Mouse (Mus musculus): ENCODE measurements around the gene Serpina1e. TPM values are rescaled to one million over a fixed set of nuclear protein-coding genes. Genes with fewer than 3 reads are reported as not detected.
"Not testable (repeated sequence)": the region's sequence is repeated elsewhere in the genome, so short reads cannot be mapped to it uniquely, and the experiment has no call there.

Serpina1e gene
- polyA plus RNA-seq, 1 experiment from 2014 or later, result not detected

GRCm38 (mm10) chr12:103956555-103956954 is 2.2 kb downstream of the Serpina1e start:
- H3K4me2 ChIP-seq (replicated peaks); H3K9me3 ChIP-seq (replicated peaks); H3K4me1 ChIP-seq; H3K36me3 ChIP-seq; H3K27me3 ChIP-seq; H3K9ac ChIP-seq; H3K27ac ChIP-seq; ATAC-seq (ENCODE audit: low FRiP score); H3K4me3 ChIP-seq: not testable (repeated sequence)
- WGBS, result 88% methylated on average over 2 of the region's 2 CpGs

GRCm38 (mm10) chr12:103952972-103953371 is 5.8 kb downstream of the Serpina1e start:
- not testable (repeated sequence) for H3K36me3 ChIP-seq, H3K27ac ChIP-seq
- WGBS, result 93% methylated on average over 3 of the region's 3 CpGs

GRCm38 (mm10) chr12:103946243-103946642 is 12.5 kb downstream of the Serpina1e start:
- Histone ChIP-seq H3K9me3 (replicated peaks) (peaks cover 27% of the 10 kb centered on the region; the same call in 1 of the 2 replicates), H3K4me1 (no peaks in the 10 kb centered on the region), H3K27me3 (no peaks in the 10 kb centered on the region), H3K36me3 (no peaks in the 10 kb centered on the region), H3K4me3 (no peak overlapping the region), H3K27ac (no peak overlapping the region), H3K4me2 (replicated peaks) (no peak overlapping the region), H3K9ac (no peak overlapping the region)
- WGBS, result 78% methylated on average over 4 of the region's 4 CpGs
- ATAC-seq (ENCODE audit: low FRiP score), result no peak

More at GRCm38 (mm10) chr12:103952972-103953371, 5.8 kb downstream of the Serpina1e start:
- H3K9ac ChIP-seq; ATAC-seq (ENCODE audit: low FRiP score); H3K4me3 ChIP-seq; H3K4me2 ChIP-seq (replicated peaks); H3K27me3 ChIP-seq; H3K4me1 ChIP-seq: not testable (repeated sequence)
- peaks cover 12% of the 10 kb centered on the region; the same call in 1 of the 2 replicates for H3K9me3 ChIP-seq (replicated peaks)

- not testable (repeated sequence) for H3K27me3 ChIP-seq; H3K4me2 ChIP-seq (replicated peaks); H3K9ac ChIP-seq; ATAC-seq (ENCODE audit: low FRiP score); H3K36me3 ChIP-seq; H3K27ac ChIP-seq; H3K4me3 ChIP-seq; H3K4me1 ChIP-seq; H3K9me3 ChIP-seq (replicated peaks)
- WGBS, result 92% methylated on average over 11 of the region's 16 CpGs
Measured at GRCm38 (mm10) chr12:103909181-103909580, 49.6 kb downstream of the Serpina1e start.

GRCm38 (mm10) chr12:103907746-103908145 is 51.0 kb downstream of the Serpina1e start:
- H3K4me1 ChIP-seq; H3K9me3 ChIP-seq (replicated peaks); ATAC-seq (ENCODE audit: low FRiP score); H3K27ac ChIP-seq; H3K9ac ChIP-seq; H3K36me3 ChIP-seq; H3K4me2 ChIP-seq (replicated peaks); H3K27me3 ChIP-seq; H3K4me3 ChIP-seq: not testable (repeated sequence)
- 45% methylated on average over 1 of the region's 1 CpGs for WGBS

GRCm38 (mm10) chr12:103904837-103905340 is 53.9 kb downstream of the Serpina1e start, which contains the start of gene Serpina1c:
TSS of gene Serpina1c (minus strand) at chr12:103904887.
- H3K27ac ChIP-seq; H3K4me3 ChIP-seq; H3K4me2 ChIP-seq (replicated peaks); ATAC-seq (ENCODE audit: low FRiP score); H3K27me3 ChIP-seq; H3K36me3 ChIP-seq; H3K9ac ChIP-seq; H3K4me1 ChIP-seq: not testable (repeated sequence)
- H3K9me3 ChIP-seq (replicated peaks), result peaks cover 16% of the 10 kb centered on the region
- WGBS, result 89% methylated on average over 4 of the region's 4 CpGs

- H3K9ac ChIP-seq; H3K36me3 ChIP-seq; H3K4me3 ChIP-seq; ATAC-seq (ENCODE audit: low FRiP score); H3K4me1 ChIP-seq; H3K27ac ChIP-seq; H3K4me2 ChIP-seq (replicated peaks); H3K27me3 ChIP-seq: not testable (repeated sequence)
- 86% methylated on average over 3 of the region's 3 CpGs for WGBS
- peaks cover 14% of the 10 kb centered on the region for H3K9me3 ChIP-seq (replicated peaks)
Measured at GRCm38 (mm10) chr12:103901929-103902328, 56.8 kb downstream of the Serpina1e start.

Other genes with a start within 250 kb of the Serpina1e start
- gene Serpina1d, start 185.4 kb downstream of the Serpina1e start, polyA plus RNA-seq (2016; fragmentation: Nextera tagmentation; extraction: Ambion mirVana), result not detected in 2 replicates
- gene Serpina1b, start 128.6 kb downstream of the Serpina1e start, polyA plus RNA-seq (2016; fragmentation: Nextera tagmentation; extraction: Ambion mirVana), result not detected in 2 replicates
- gene Serpina1a, start 95.4 kb downstream of the Serpina1e start, polyA plus RNA-seq (2016; fragmentation: Nextera tagmentation; extraction: Ambion mirVana), result not detected in 2 replicates
- gene Serpina1c, start 54.1 kb downstream of the Serpina1e start, polyA plus RNA-seq (2016; fragmentation: Nextera tagmentation; extraction: Ambion mirVana), result not detected in 2 replicates
- gene Serpina11, start 31.0 kb upstream of the Serpina1e start, polyA plus RNA-seq (2016; fragmentation: Nextera tagmentation; extraction: Ambion mirVana), result not detected in 2 replicates
- 0.08 TPM in 1 of 2 replicates, not detected in the other for gene Serpina9, start 54.8 kb upstream of the Serpina1e start, polyA plus RNA-seq (2016; fragmentation: Nextera tagmentation; extraction: Ambion mirVana)
- not detected in 2 replicates for gene Serpina12, start 85.5 kb upstream of the Serpina1e start, polyA plus RNA-seq (2016; fragmentation: Nextera tagmentation; extraction: Ambion mirVana)
- gene Serpina5, start 142.1 kb upstream of the Serpina1e start, polyA plus RNA-seq (2016; fragmentation: Nextera tagmentation; extraction: Ambion mirVana), result not detected in 2 replicates
- not detected in 2 replicates for gene Serpina3a, start 153.7 kb upstream of the Serpina1e start, polyA plus RNA-seq (2016; fragmentation: Nextera tagmentation; extraction: Ambion mirVana)
- not detected in 2 replicates for gene Serpina3b, start 169.0 kb upstream of the Serpina1e start, polyA plus RNA-seq (2016; fragmentation: Nextera tagmentation; extraction: Ambion mirVana)
- gene Serpina3c, start 194.9 kb upstream of the Serpina1e start, polyA plus RNA-seq (2016; fragmentation: Nextera tagmentation; extraction: Ambion mirVana), result not detected in 2 replicates